Mouse (Mus musculus): ENCODE measurements at regions not wholly inside any gene's neighbourhood (a gene's known extent, or its start where the extent isn't known, plus 50 kb on each side); places are given as distances from the start of the nearest gene placed in this dataset.
"Not testable (repeated sequence)": the region's sequence is repeated elsewhere in the genome, so short reads cannot be mapped to it uniquely, and the experiment has no call there.

GRCm38 (mm10) chr9:9312274-9312673 lies 73.4 kb upstream of the Arhgap42 start:
- no peak for ATAC-seq (ENCODE audit: low FRiP score)
- no peak overlapping the region for H3K9ac ChIP-seq
- no peak overlapping the region for H3K4me2 ChIP-seq (replicated peaks)
- H3K4me1 ChIP-seq: peaks cover 5% of the 10 kb centered on the region; the same call in 1 of the 2 replicates
- no peak overlapping the region for H3K27ac ChIP-seq
- H3K27me3 ChIP-seq: no peaks in the 10 kb centered on the region
- H3K4me3 ChIP-seq: no peak overlapping the region
- H3K36me3 ChIP-seq: no peaks in the 10 kb centered on the region
- no peaks in the 10 kb centered on the region for H3K9me3 ChIP-seq (replicated peaks)

- Histone ChIP-seq H3K4me1 (peaks cover 5% of the 10 kb centered on the region; the same call in 1 of the 2 replicates), H3K4me3 (no peak overlapping the region), H3K4me2 (replicated peaks) (no peak overlapping the region), H3K36me3 (no peaks in the 10 kb centered on the region), H3K27me3 (no peaks in the 10 kb centered on the region), H3K9ac (no peak overlapping the region), H3K9me3 (replicated peaks) (no peaks in the 10 kb centered on the region), H3K27ac (no peak overlapping the region)
- WGBS: 92% methylated on average over 1 of the region's 2 CpGs
- ATAC-seq (ENCODE audit: low FRiP score): no peak
These were observed 72.8 kb upstream of the Arhgap42 start for GRCm38 (mm10) chr9:9311627-9312265.

GRCm38 (mm10) chr9:9311040-9311583 lies 72.2 kb upstream of the Arhgap42 start:
- 80% methylated on average over 6 of the region's 6 CpGs for WGBS
- not testable (repeated sequence) for H3K27ac ChIP-seq; H3K9ac ChIP-seq; H3K27me3 ChIP-seq; H3K4me3 ChIP-seq; H3K36me3 ChIP-seq; H3K4me1 ChIP-seq; ATAC-seq (ENCODE audit: low FRiP score); H3K9me3 ChIP-seq (replicated peaks); H3K4me2 ChIP-seq (replicated peaks)

GRCm38 (mm10) chr9:9290767-9291166 lies 51.9 kb upstream of the Arhgap42 start:
- no peak for ATAC-seq (ENCODE audit: low FRiP score)
- H3K9ac ChIP-seq: no peak overlapping the region

GRCm38 (mm10) chr9:9289570-9289969 lies 50.7 kb upstream of the Arhgap42 start:
- ATAC-seq (ENCODE audit: low FRiP score): no peak
- H3K27me3 ChIP-seq: no peaks in the 10 kb centered on the region
- WGBS: 57% methylated on average over 6 of the region's 6 CpGs
- H3K9ac ChIP-seq: no peak overlapping the region
- H3K4me2 ChIP-seq (replicated peaks): no peak overlapping the region
- no peaks in the 10 kb centered on the region for H3K36me3 ChIP-seq
- no peaks in the 10 kb centered on the region for H3K4me1 ChIP-seq
- H3K27ac ChIP-seq: no peak overlapping the region
- H3K9me3 ChIP-seq (replicated peaks): no peaks in the 10 kb centered on the region
- no peak overlapping the region for H3K4me3 ChIP-seq

More at GRCm38 (mm10) chr9:9290767-9291166, 51.9 kb upstream of the Arhgap42 start:
- Histone ChIP-seq H3K4me3 (no peak overlapping the region), H3K36me3 (no peaks in the 10 kb centered on the region), H3K9me3 (replicated peaks) (no peaks in the 10 kb centered on the region), H3K27ac (no peak overlapping the region), H3K27me3 (no peaks in the 10 kb centered on the region), H3K4me1 (no peaks in the 10 kb centered on the region), H3K4me2 (replicated peaks) (no peak overlapping the region)
- WGBS: 69% methylated on average over 3 of the region's 3 CpGs
